27 mouse cellular contexts compared by ENCODE assay signal in genomic region chr4:151703069-151703735, GRCm38 (mm10).
DNase-seq lines count a peak whose midpoint lies in the region; ATAC-seq and TF ChIP-seq lines count a peak whose summit lies in the region.
"Had no signal": no experiment of that assay in that cellular context is flagged by ENCODE, and none has a peak within 500 bp of the region (broad histone marks: within the 10 kb centered on the region; RNA-seq: fewer than 3 reads in every experiment).

No protein-coding gene starts in this region.

- no peak for TF ChIP-seq EP300 in heart, postnatal 0 days (IDR thresholded peaks at IDR 0.05; ENCODE audit: low read depth)
- peak; percentile 61 for TF ChIP-seq EP300 in liver, postnatal 0 days (IDR thresholded peaks at IDR 0.05; ENCODE audit: low read depth)

- intact Hi-C loops in gastrocnemius, postnatal 14 days (cut with DNase I; ENCODE audit: low total_unique reads), result no loop called here

- TF ChIP-seq POLR2A in bone marrow, adult 2 months (IDR thresholded peaks at IDR 0.05; ENCODE audit: borderline replicate concordance, control insufficient read depth, low read depth, low read length), result no peak

- TF ChIP-seq CTCF in heart, postnatal 0 days (IDR thresholded peaks at IDR 0.05; ENCODE audit: low read depth), result no peak
- 0 out of 2 replicates have a peak, but pooled peaks have one; percentile 9 for TF ChIP-seq CTCF in bone marrow, adult 2 months (IDR thresholded peaks at IDR 0.05; ENCODE audit: control insufficient read depth, insufficient read depth, low read length)
- peak; percentile 65 for TF ChIP-seq CTCF in liver, postnatal 0 days (IDR thresholded peaks at IDR 0.05; ENCODE audit: low read depth)

- no peak overlapping the region for H3K4me2 ChIP-seq in heart, postnatal 0 days (ENCODE audit: low read depth, low read length)
- H3K4me2 ChIP-seq in liver, embryonic 12.5 days, result peak overlapping the region; percentile 8; the same call in 1 of the 2 replicates
- H3K4me2 ChIP-seq in liver, postnatal 0 days (ENCODE audit: low read depth, low read length), result no peak overlapping the region
- H3K4me2 ChIP-seq: forebrain, embryonic 13.5 days; hindbrain, embryonic 13.5 days; lung, embryonic 14.5 days; midbrain, embryonic 13.5 days; neural tube, embryonic 13.5 days had no signal

- H3K4me1 ChIP-seq in heart, postnatal 0 days (ENCODE audit: control insufficient read depth, insufficient read depth), result no peaks in the 10 kb centered on the region
- H3K4me1 ChIP-seq in bone marrow, adult 2 months (ENCODE audit: control insufficient read depth, insufficient read depth, low read length), result no peaks in the 10 kb centered on the region
- peaks cover 19% of the 10 kb centered on the region for H3K4me1 ChIP-seq in liver, embryonic 12.5 days
- peaks cover 11% of the 10 kb centered on the region for H3K4me1 ChIP-seq in liver, postnatal 0 days (ENCODE audit: insufficient read depth)
- H3K4me1 ChIP-seq: forebrain, embryonic 13.5 days had no signal

- DNase-seq in heart, postnatal 0 days (ENCODE audit: low spot score), result no peak
- no peak for DNase-seq in heart, adult 8-10 months (ENCODE audit: low spot score)
- peak; percentile 35 for DNase-seq in liver, postnatal 0 days
- DNase-seq in cerebellum, postnatal 14 days, result no peak
- DNase-seq in gastrocnemius, postnatal 14 days, result no peak
- DNase-seq: adrenal gland, postnatal 10 days; cerebellum, adult 11-12 months; cerebellum, adult 9-11 months; gastrocnemius, postnatal 25 days; heart, adult 18-20 months; kidney, adult 11 months; kidney, postnatal 4 days; layer of hippocampus, postnatal 36 days; left cerebral cortex, postnatal 4 days; lung, embryonic 14.5 days; lung, postnatal 14 days; thymus, postnatal 14 days had no signal

- WGBS in heart, postnatal 0 days, result 65% methylated on average over 14 of the region's 14 CpGs
- WGBS in bone marrow, adult 2 months, result 78% methylated on average over 14 of the region's 14 CpGs
- 69% methylated on average over 14 of the region's 14 CpGs for WGBS in liver, embryonic 12.5 days (ENCODE audit: insufficient replicate concordance)
- WGBS in liver, postnatal 0 days (ENCODE audit: insufficient replicate concordance), result 78% methylated on average over 14 of the region's 14 CpGs

- peak; percentile 38; the same call in 1 of the 2 replicates for ATAC-seq in heart, postnatal 0 days (ENCODE audit: insufficient read depth, low read depth)
- ATAC-seq in liver, embryonic 12.5 days, result peak; percentile 84
- ATAC-seq in liver, postnatal 0 days, result peak; percentile 86
- ATAC-seq in cerebellum, adult (ENCODE audit: insufficient number of reproducible peaks, low FRiP score, low TSS enrichment), result no peak
- ATAC-seq: forebrain, embryonic 13.5 days; midbrain, embryonic 13.5 days; Patski had no signal

- H3K4me3 ChIP-seq in heart, postnatal 0 days (ENCODE audit: low read depth, low read length), result no peak overlapping the region
- no peak overlapping the region for H3K4me3 ChIP-seq in bone marrow, adult 2 months (replicated peaks; ENCODE audit: control insufficient read depth, low read depth, low read length)
- H3K4me3 ChIP-seq in liver, embryonic 12.5 days, result no peak overlapping the region
- H3K4me3 ChIP-seq in liver, postnatal 0 days (ENCODE audit: low read depth, low read length), result no peak overlapping the region
- H3K4me3 ChIP-seq: forebrain, embryonic 13.5 days; hindbrain, embryonic 13.5 days; midbrain, embryonic 13.5 days; neural tube, embryonic 13.5 days had no signal

- no peaks in the 10 kb centered on the region for H3K36me3 ChIP-seq in heart, postnatal 0 days (replicated peaks; ENCODE audit: control insufficient read depth, insufficient read depth, low read length)
- no peaks in the 10 kb centered on the region for H3K36me3 ChIP-seq in liver, embryonic 12.5 days
- H3K36me3 ChIP-seq in liver, postnatal 0 days (replicated peaks; ENCODE audit: insufficient read depth, low read length), result no peaks in the 10 kb centered on the region
- H3K36me3 ChIP-seq: G1E; hindbrain, embryonic 13.5 days; midbrain, embryonic 13.5 days; neural tube, embryonic 13.5 days had no signal

- no peaks in the 10 kb centered on the region for H3K27me3 ChIP-seq in heart, postnatal 0 days (ENCODE audit: control insufficient read depth, insufficient read depth, low read length)
- no peaks in the 10 kb centered on the region; the same call in 1 of the 2 replicates for H3K27me3 ChIP-seq in liver, embryonic 12.5 days (replicated peaks)
- H3K27me3 ChIP-seq in liver, postnatal 0 days (ENCODE audit: insufficient read depth, low read length), result no peaks in the 10 kb centered on the region
- H3K27me3 ChIP-seq: forebrain, embryonic 13.5 days; hindbrain, embryonic 13.5 days; midbrain, embryonic 13.5 days; neural tube, embryonic 13.5 days; Patski had no signal

- no peaks in the 10 kb centered on the region for H3K9me3 ChIP-seq in heart, postnatal 0 days (replicated peaks; ENCODE audit: control insufficient read depth, low read length)
- no peaks in the 10 kb centered on the region for H3K9me3 ChIP-seq in liver, embryonic 12.5 days (replicated peaks)
- H3K9me3 ChIP-seq in liver, postnatal 0 days (ENCODE audit: low read length), result no peaks in the 10 kb centered on the region
- H3K9me3 ChIP-seq: forebrain, embryonic 13.5 days; hindbrain, embryonic 13.5 days; midbrain, embryonic 13.5 days; neural tube, embryonic 13.5 days had no signal

- no peak overlapping the region for H3K27ac ChIP-seq in heart, postnatal 0 days (ENCODE audit: low read depth)
- H3K27ac ChIP-seq in bone marrow, adult 2 months (ENCODE audit: control insufficient read depth, insufficient read depth, low read depth, low read length, poor library complexity), result no peak overlapping the region
- no peak overlapping the region for H3K27ac ChIP-seq in liver, embryonic 12.5 days
- no peak overlapping the region for H3K27ac ChIP-seq in liver, postnatal 0 days (ENCODE audit: low read depth)
- H3K27ac ChIP-seq: forebrain, embryonic 13.5 days; hindbrain, embryonic 13.5 days; kidney, postnatal 0 days; midbrain, embryonic 13.5 days; neural tube, embryonic 13.5 days had no signal

- no peak overlapping the region for H3K9ac ChIP-seq in heart, postnatal 0 days (replicated peaks; ENCODE audit: low read depth, low read length)
- H3K9ac ChIP-seq in liver, embryonic 12.5 days, result no peak overlapping the region
- H3K9ac ChIP-seq in liver, postnatal 0 days (replicated peaks), result no peak overlapping the region
- H3K9ac ChIP-seq: forebrain, embryonic 13.5 days; hindbrain, embryonic 13.5 days; lung, embryonic 14.5 days; midbrain, embryonic 13.5 days; neural tube, embryonic 13.5 days had no signal
